Mouse (Mus musculus) adrenal gland, postnatal 36 days (tissue): Measurements from ENCODE around the gene Nos1. TPM values are rescaled to one million over a fixed set of nuclear protein-coding genes. Genes with fewer than 3 reads are reported as not detected.

ENCODE experiments used
- DNase-seq, 2 experiments: peaks; one replicate each; pipeline ENCODE4 v3.0.0; 2021; ENCODE audit warnings: mixed read lengths in 1 of 2
- total RNA-seq, 2 experiments: library from RNA; stranded (reverse); gene quantifications; 2 replicates each; pipeline ENCODE4 v1.2.3; 2021

Gene Nos1
- total RNA-seq, 2 experiments from 2014 or later, result 0.43 to 0.63 TPM

- DNase-seq, result peak; percentile 33 to 38
These were observed 175.0 kb downstream of the Nos1 start for GRCm38 (mm10) chr5:117955675-117956420.

- DNase-seq, result peak; percentile 28 to 46
These were observed 183.9 kb downstream of the Nos1 start for GRCm38 (mm10) chr5:117964750-117965149.

DNA sequence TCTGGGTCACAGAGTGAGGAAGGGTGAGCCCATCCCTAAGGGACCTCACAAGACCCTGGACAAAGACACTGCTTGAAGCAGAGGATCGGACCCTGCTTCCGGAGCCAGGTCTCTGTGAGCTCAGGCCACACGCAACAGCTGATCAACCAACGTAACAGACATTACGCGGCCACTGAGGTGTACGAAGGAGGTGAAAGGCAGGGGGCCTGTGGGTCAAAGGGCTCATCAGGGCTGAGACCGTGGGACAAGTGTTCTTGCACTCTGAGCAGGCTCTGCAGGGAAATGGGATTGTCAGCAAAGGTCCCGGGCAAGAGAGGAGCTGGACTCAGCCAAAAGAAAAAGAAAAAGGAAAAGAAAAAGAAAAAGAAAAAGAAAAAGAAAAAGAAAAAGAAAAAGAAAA, 186.1 kb downstream of the Nos1 start:
- no peak for DNase-seq

DNA sequence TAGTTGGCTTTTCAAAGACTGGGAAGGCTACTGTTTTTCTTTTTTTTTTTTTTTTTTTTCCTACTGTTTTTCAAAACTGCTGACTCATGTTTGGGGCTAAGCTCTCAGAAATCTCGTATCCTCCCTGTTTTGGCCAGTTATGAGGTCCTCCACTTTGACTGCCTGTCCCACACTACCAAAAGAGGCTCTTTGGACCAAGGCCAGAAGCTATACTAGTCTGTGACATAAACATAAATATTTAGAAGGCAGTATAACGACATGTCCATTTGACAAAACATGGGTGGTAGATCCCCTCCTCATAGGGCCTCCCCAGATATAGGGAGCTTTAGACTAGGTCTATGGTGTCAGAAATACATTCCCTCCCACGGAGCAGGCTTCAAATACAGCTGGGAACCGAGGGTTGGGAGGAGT, 186.8 kb downstream of the Nos1 start:
- DNase-seq, result no peak

GRCm38 (mm10) chr5:117969681-117970427, 189.0 kb downstream of the Nos1 start:
- no peak for DNase-seq

DNA sequence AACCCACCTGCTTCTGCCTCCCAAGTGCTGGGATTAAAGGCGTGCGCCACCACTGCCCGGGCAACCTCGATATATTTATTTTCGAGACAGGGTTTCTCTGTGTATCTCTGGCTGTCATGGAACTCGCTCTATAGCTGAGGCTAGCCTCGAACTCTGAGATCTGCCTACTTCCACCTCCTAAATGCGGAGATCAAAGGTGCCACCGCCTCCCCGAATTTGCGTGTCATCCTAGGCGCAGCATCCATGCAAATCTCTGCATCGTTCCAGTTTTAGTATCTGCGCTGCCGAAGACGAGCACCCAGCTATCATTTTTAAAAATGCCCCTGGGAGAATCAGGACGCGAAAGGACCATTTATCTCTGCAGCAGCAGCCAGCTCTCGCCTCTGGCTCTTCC, 195.4 kb downstream of the Nos1 start:
- no peak for DNase-seq

GRCm38 (mm10) chr5:117976657-117977500, 196.0 kb downstream of the Nos1 start, which contains the start of gene Fbxo21:
Gene Fbxo21 (plus strand): TSS chr5:117976730.
- DNase-seq, result peak; percentile 99

- DNase-seq, result peak; percentile 52 to 61
These were observed 196.8 kb downstream of the Nos1 start for GRCm38 (mm10) chr5:117977501-117978158.

DNA sequence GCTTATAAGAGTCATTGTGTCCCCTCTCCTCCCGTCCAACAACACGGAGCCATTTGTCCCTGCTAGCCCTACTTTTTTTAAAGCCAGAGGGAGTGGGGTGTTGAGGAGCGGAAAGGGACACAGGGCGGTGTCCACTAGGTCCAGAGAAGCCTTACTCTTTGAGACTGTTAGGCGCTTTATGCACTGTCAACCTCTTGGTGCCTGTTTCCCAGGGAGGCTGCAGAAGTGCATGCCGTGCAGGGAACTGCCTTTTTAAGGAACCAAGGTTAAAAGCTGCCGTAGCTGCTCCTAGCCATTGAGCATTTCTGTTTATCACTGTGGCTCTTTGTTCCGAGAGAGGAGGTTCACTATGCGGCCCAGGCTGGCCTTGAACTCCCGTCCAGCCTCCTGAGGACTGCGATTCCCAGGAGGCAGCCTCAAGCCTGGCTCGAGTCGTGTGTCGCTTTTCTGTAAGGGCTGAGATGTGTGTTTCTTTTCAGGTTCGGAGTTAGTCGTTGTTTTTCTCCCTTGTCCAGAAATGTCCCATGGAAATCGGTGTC, 197.4 kb downstream of the Nos1 start:
- peak; percentile 58 to 60 for DNase-seq

- DNase-seq, result no peak
These were observed 198.2 kb downstream of the Nos1 start for GRCm38 (mm10) chr5:117979082-117979481.

DNA sequence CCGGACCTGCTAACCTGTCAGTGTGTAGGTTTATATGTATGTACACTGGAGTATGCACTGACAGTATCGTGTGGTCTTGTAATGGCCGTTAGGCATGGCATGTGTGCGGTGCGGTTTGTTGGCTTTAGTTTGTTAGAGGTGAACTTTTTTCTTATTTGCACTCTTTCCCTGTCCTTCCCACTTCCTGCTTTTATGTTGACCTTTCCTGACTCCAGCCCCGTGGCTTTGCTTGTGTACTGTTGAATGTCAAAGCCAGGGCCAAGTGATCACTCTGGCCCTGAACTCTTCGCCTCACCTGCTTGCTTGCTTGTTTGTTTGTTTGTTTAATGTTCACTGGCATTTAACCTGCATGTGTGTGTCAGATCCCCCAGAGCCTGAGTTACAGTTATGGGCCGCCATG, 200.1 kb downstream of the Nos1 start:
- no peak for DNase-seq

DNA sequence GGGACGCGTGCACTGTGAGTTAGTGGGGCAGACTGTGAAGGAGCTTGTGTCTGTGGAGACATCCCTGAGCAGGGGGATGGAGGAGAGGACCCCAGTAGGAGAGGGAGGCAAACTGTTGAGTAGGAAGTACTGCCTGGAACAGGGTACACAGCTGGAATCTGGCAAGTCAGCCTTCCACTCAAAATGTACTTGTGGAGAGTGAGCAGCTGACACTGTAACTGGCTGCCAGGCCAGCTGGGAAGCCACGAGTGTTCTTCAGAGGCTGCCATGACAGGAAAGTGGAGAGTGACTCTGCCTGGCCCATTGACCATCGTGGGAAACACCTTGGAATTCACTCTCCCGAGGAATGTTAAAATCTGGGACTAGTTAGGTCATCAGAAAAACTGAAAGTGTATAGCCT, 201.1 kb downstream of the Nos1 start:
- no peak for DNase-seq

- no peak for DNase-seq
These were observed 205.5 kb downstream of the Nos1 start for GRCm38 (mm10) chr5:117986327-117986726.

DNA sequence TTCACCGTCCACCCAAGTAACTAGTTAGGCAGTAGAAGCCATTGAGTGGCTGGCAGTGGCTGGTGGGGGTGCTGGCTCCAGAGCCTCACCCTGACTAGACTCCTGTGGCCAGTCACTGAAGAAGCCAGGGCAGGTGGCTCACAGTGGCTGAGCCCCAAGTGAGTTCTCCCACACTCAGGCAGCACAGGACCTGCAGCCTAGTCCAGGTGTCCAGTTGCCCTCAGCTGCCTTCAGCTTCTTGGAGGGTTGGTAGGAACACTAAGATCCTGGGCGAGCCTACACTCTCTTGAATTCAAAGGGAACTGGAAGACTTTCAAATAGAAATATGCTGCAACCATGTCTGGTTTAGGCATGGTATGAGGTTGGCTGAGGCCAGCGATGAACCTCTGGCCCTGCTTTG, 207.1 kb downstream of the Nos1 start:
- no peak for DNase-seq

DNA sequence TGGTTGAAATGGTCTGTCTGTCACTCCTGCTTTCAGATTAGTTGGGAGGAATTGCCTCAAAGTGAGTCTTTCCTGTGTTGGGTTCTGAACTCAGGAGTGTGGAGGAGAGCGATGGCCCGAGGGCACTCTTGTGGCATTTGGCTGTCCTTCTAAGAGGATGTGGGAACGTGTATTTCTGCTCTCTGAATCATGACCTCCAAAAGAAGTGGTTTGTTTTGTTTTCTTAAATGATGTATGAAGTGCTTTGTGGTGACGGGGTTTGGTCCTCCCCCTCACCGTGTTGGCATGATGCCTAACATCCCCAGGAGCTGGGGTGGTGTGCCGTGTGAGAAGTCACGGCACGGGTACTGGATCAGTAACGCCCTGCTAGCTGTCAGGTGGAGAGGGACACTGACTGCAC, 207.5 kb downstream of the Nos1 start:
- DNase-seq, result peak in 1 of 2 experiments; percentile 41

GRCm38 (mm10) chr5:117989773-117990172, 208.9 kb downstream of the Nos1 start:
- peak; percentile 64 to 75 for DNase-seq

- peak in 1 of 2 experiments; percentile 22 for DNase-seq
These were observed 210.1 kb downstream of the Nos1 start for GRCm38 (mm10) chr5:117990957-117991356.

GRCm38 (mm10) chr5:117993550-117993949, 212.7 kb downstream of the Nos1 start:
- no peak for DNase-seq

GRCm38 (mm10) chr5:117995372-117995901, 214.6 kb downstream of the Nos1 start:
- peak; percentile 44 to 51 for DNase-seq

- DNase-seq, result peak; percentile 34 to 38
These were observed 215.1 kb downstream of the Nos1 start for GRCm38 (mm10) chr5:117995911-117996310.

DNA sequence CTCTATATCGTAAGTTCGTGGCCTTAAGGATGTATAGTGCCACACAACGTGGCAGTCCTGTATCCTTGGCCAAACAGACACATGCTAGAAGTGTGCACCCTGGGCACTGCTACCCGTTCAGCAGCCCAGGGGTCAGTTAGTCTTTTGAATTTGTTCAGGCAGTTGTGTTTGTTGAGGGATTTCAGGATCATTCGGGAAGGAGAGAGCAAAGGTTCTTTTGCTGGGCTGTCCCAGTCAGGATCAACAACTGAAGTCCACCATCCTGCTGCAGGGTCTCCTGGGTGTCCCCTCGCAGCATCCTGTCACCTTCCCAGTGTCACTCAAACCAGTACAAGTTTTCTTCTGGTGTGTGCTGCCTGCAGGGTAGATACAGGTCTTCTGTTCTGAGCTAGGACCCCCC, 215.7 kb downstream of the Nos1 start:
- DNase-seq, result no peak
